In genomic region chr5:35177332-35177731, GRCm38 (mm10) we compare ENCODE assay signal across 8 mouse cellular contexts.
A peak's percentile ranks its signal among the peaks of the same experiment; 100 is the strongest.
DNase-seq lines count a peak whose midpoint lies in the region; ATAC-seq and TF ChIP-seq lines count a peak whose summit lies in the region.

No protein-coding gene starts in this region.

- no peak overlapping the region for H3K4me3 ChIP-seq in kidney, embryonic 15.5 days (replicated peaks)
- H3K4me3 ChIP-seq in E14TG2a.4 (replicated peaks; ENCODE audit: low read length): no peak overlapping the region

- no peaks in the 10 kb centered on the region for H3K27me3 ChIP-seq in kidney, embryonic 15.5 days
- H3K27me3 ChIP-seq in E14TG2a.4 (ENCODE audit: insufficient read depth, low read length): 0 out of 2 replicates have a peak, but pooled peaks cover 6% of the 10 kb centered on the region

- H3K9ac ChIP-seq in kidney, embryonic 15.5 days: no peak overlapping the region

- no peak overlapping the region for H3K27ac ChIP-seq in kidney, embryonic 15.5 days

- peak; percentile 9 for DNase-seq in kidney, adult 18-20 months
- DNase-seq in ZHBTc4 (ENCODE audit: low read depth, low spot score): peak; percentile 17
- peak; percentile 23 for DNase-seq in kidney, postnatal 10 days
- no peak for DNase-seq in ovary, postnatal 36 days (ENCODE audit: low spot score)
- no peak for DNase-seq in heart, postnatal 25 days (ENCODE audit: low spot score)
- no peak for DNase-seq in spleen, postnatal 4 days (ENCODE audit: low spot score in 2 of 2)

- no peaks in the 10 kb centered on the region for H3K4me1 ChIP-seq in kidney, embryonic 15.5 days
- no peaks in the 10 kb centered on the region for H3K4me1 ChIP-seq in E14TG2a.4 (replicated peaks; ENCODE audit: low read depth, low read length)

- no peaks in the 10 kb centered on the region for H3K9me3 ChIP-seq in kidney, embryonic 15.5 days (replicated peaks)
- no peaks in the 10 kb centered on the region for H3K9me3 ChIP-seq in E14TG2a.4 (ENCODE audit: low read length)

- ATAC-seq in kidney, embryonic 15.5 days (replicated peaks; ENCODE audit: low FRiP score): no peak

- H3K36me3 ChIP-seq in kidney, embryonic 15.5 days: no peaks in the 10 kb centered on the region
- H3K36me3 ChIP-seq in E14TG2a.4 (ENCODE audit: insufficient read depth, low read length): no peaks in the 10 kb centered on the region

- TF ChIP-seq CTCF in E14TG2a.4 (conservative IDR thresholded peaks at IDR 0.05; ENCODE audit: low read length): peak; percentile 27; the same call in 1 of the 2 replicates

- intact Hi-C loops in heart, postnatal 25 days (cut with DNase I): loop anchor here (1.0 kb wide), 1 partner anchor 171 kb away; no protein-coding TSS in a partner anchor

- H3K4me2 ChIP-seq in kidney, embryonic 15.5 days: no peak overlapping the region

- WGBS in kidney, embryonic 15.5 days: 76% methylated on average over 4 of the region's 4 CpGs

Comparison
In these comparisons a context has a peak if more than half of its experiments do, and no peak if none do; other contexts are left out.
1. DNase-seq: peak in kidney, adult 18-20 months (single experiment), ZHBTc4 (single experiment) and kidney, postnatal 10 days (single experiment); none in ovary, postnatal 36 days (single experiment), heart, postnatal 25 days (single experiment) and spleen, postnatal 4 days (0 of 2).